Mouse (Mus musculus): Measurements from ENCODE around the gene Zfp747.

GRCm38 (mm10) chr7:127366249-127366648 is 9.6 kb downstream of the Zfp747 start:
- no peak for TF ChIP-seq CTCF (IDR thresholded peaks at IDR 0.05; ENCODE audit: extremely low read depth, insufficient read depth, low read length)
- no peak for TF ChIP-seq POLR2A (IDR thresholded peaks at IDR 0.05; ENCODE audit: extremely low read depth, insufficient read depth, low read length)

All from cortical plate, adult 2 months (tissue).